Mouse (Mus musculus) kidney, embryonic 16.5 days (tissue): ENCODE results near the gene Ppp5c. TPM values are rescaled to one million over a fixed set of nuclear protein-coding genes. Genes with fewer than 3 reads are reported as not detected.
A peak's percentile ranks its signal among the peaks of the same experiment; 100 is the strongest.

Experiments used
- ATAC-seq: fragments of 200-750 bp; cut with Nextera tagmentation; 2 replicates; pipeline ENCODE4 v1.8.0; 2017; ENCODE audit warnings: moderate TSS enrichment; ENCODE audit not compliant: low FRiP score, low TSS enrichment
- H3K27ac ChIP-seq: fragments of 300-500 bp; sonication (generic); 2 replicates; pipeline ENCODE4 v1.5.1; 2014; ENCODE audit warnings: low read length
- H3K27me3 ChIP-seq: fragments of 300-500 bp; sonication (generic); 2 replicates; pipeline ENCODE4 v1.6.1; 2014; ENCODE audit warnings: low read length, control low read depth, mixed read lengths; ENCODE audit not compliant: insufficient read depth
- H3K36me3 ChIP-seq: fragments of 300-500 bp; sonication (generic); 2 replicates; pipeline ENCODE4 v1.6.1; 2014; ENCODE audit warnings: low read length, control low read depth, mixed read lengths; ENCODE audit not compliant: insufficient read depth
- H3K4me1 ChIP-seq: fragments of 300-500 bp; sonication (generic); 2 replicates; pipeline ENCODE4 v1.6.1; 2014; ENCODE audit warnings: low read length, control low read depth, mixed read lengths; ENCODE audit not compliant: insufficient read depth
- H3K4me2 ChIP-seq: fragments of 300-500 bp; sonication (generic); replicated peaks from 2 replicates; pipeline ENCODE4 v1.6.1; 2014; ENCODE audit warnings: low read depth, low read length
- H3K4me3 ChIP-seq: fragments of 300-500 bp; sonication (generic); 2 replicates; pipeline ENCODE4 v1.5.1; 2014; ENCODE audit warnings: mild to moderate bottlenecking, low read length
- H3K9ac ChIP-seq: fragments of 300-500 bp; sonication (generic); replicated peaks from 2 replicates; pipeline ENCODE4 v1.6.1; 2014; ENCODE audit warnings: low read length
- H3K9me3 ChIP-seq: fragments of 300-500 bp; sonication (generic); 2 replicates; pipeline ENCODE4 v1.6.1; 2016; ENCODE audit warnings: low read length, control low read depth
- WGBS: fragments of 180-500 bp; shearing (Covaris S2); extraction: QIAGEN DNeasy Blood & Tissue Kit; methylation state at CpG from one replicate; pipeline ENCODE4 v1.1.7; 2014; 5-methylcytosine and 5-hydroxymethylcytosine counted together
- polyA plus RNA-seq: library from polyadenylated mRNA; unstranded; fragments of >200 nt; fragmentation: Nextera tagmentation; extraction: Ambion mirVana; gene quantifications from 2 replicates; pipeline ENCODE4 v1.2.1, GENCODE M21; 2015

Gene Ppp5c
- polyA plus RNA-seq, 1 experiment from 2014 or later: 125 TPM

DNA sequence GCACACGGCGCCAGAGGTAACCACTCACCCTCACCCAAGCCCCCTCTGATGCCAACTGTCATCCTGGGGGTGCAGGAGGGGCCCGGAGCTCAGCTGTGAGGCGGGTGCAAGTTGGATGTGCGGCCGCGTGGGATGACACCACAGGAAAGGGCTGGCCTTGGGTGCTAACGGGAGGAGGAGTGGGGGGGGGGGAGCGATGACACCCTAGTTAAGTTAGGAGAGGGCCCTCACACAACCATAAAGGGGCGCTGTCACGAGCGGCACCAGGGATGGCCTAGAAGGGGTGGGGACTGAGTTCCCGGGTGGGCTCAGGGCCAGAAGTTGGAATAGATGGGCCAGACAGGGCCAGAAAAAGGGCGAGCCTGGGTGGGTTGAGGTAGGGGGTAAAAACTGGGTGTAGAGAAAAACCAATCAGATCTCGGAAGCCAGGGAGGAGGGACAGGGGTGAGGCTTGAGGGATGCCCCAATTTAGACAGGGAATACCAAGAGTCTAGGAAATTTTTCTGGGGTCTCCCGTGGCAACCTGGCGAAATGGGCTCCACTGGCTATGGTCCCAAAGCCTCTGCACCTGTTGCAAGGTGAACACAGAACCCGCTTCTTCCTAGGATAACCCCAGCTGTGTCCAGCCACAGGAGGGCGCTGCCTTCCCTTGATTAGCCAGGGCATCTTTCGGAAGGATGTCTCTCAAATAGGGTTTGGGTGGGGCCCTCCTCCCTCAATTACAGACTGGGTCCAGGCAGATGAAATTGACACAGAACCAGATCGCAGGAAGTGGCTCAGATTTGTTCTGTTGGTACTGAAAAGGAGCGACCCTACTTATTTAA, 33.3 kb upstream of the Ppp5c start:
- H3K9me3 ChIP-seq: no peaks in the 10 kb centered on the region
- H3K27me3 ChIP-seq: no peaks in the 10 kb centered on the region
- H3K4me1 ChIP-seq: peaks cover 56% of the 10 kb centered on the region
- peak overlapping the region; percentile 86 for H3K4me2 ChIP-seq
- WGBS: 76% methylated on average over 22 of the region's 22 CpGs
- H3K27ac ChIP-seq: peak overlapping the region; percentile 99
- H3K36me3 ChIP-seq: no peaks in the 10 kb centered on the region
- H3K4me3 ChIP-seq: peak overlapping the region; percentile 56
- no peak for ATAC-seq
- peak overlapping the region; percentile 75 for H3K9ac ChIP-seq

DNA sequence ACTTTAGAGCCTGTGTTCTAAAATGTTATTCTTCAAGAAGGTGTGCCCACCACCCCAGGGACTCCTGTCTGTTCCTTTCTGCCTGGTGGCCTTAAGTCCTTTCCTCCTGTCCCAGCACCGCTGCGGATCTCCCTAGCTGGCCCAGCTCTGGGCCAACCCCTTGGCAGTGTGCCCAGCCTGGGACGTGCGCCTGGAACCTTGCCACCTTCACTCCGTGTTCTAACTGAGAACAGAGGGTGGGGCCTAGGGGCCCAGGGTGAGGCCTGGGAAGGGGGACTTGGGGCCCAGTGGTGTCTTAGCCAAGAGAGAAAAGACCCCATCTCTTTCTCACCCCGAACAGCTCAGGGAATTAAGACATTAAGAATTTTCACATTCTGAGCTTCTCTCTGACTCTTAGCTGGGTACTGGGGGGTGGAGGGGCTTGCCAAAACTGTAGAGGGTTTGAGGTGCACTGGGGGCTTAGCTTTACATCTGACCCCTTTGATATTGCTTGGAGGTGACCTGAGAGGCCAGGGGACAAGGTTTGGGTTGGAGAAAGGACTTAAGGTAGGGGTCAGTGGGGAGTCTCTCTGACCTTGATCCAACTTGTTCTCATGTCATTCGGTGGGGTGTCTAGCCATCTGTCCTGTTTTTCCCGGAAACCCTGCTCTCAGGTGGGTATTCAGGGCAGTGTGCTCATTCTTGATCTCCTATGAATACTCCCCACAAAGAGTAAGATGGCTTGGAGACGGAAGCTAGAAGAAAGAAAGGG, 32.5 kb upstream of the Ppp5c start:
- Histone ChIP-seq H3K27me3 (no peaks in the 10 kb centered on the region), H3K36me3 (no peaks in the 10 kb centered on the region), H3K4me3 (peak overlapping the region; percentile 56), H3K4me1 (peaks cover 61% of the 10 kb centered on the region), H3K4me2 (peak overlapping the region; percentile 86), H3K9ac (peak overlapping the region; percentile 64), H3K27ac (peak overlapping the region; percentile 99), H3K9me3 (no peaks in the 10 kb centered on the region)
- ATAC-seq: peak; percentile 20
- WGBS: 37% methylated on average over 9 of the region's 9 CpGs

DNA sequence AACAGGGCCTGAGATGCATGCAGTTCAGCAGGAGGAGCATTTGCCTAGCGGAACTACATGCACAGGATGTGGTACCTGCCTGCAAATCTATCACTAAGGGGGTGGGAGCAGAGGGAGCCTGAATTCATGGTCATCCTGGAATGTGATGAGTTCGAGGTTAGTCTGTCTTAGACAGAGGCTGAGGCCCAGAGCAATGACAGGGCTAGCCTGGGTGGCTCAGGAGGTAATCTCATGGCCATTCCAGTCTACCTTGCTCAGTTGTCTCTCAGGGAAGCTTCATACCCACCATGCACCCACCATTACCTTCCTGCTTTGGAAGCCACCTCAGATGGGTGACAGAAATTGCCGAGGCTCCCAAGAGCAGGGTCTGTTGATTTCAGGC, 31.7 kb upstream of the Ppp5c start:
- Histone ChIP-seq H3K27me3 (no peaks in the 10 kb centered on the region), H3K4me1 (peaks cover 61% of the 10 kb centered on the region), H3K4me3 (peak overlapping the region; percentile 56), H3K9me3 (no peaks in the 10 kb centered on the region), H3K36me3 (peaks cover 5% of the 10 kb centered on the region; the same call in 1 of the 2 replicates), H3K4me2 (peak overlapping the region; percentile 86), H3K27ac (peak overlapping the region; percentile 99), H3K9ac (peak overlapping the region; percentile 50)
- ATAC-seq: no peak
- WGBS: 60% methylated on average over 3 of the region's 3 CpGs

DNA sequence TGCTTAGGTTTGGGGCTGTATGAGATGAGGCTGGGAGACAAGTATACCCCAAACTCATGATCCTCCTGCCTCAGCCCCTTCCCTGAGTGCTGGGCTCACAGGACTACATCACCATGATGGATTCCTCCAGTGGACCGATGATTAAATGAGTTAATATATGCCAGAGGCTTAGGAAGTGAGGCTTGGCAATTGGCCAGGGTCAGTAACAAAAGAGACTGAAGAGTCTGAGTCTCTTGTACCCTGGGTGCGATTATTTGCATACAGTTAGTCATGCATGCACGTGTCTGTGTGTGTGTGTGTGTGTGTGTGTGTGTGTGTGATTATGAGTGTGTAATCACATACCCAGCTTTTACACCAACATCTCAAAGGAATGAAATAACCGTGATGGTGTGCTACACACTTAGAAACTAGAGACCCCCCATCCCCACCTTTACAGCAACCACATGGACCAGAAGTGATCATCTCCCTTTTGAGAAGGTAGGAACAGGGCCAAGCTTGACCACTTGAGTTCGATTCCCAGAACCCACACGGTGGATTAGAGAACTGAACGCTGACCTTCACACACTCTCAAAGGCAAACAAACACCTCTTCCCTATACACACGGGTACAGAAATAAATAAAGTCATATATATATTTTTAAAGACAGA, 31.2 kb upstream of the Ppp5c start:
- H3K4me1 ChIP-seq: peaks cover 61% of the 10 kb centered on the region
- peaks cover 8% of the 10 kb centered on the region; the same call in 1 of the 2 replicates for H3K36me3 ChIP-seq
- H3K4me3 ChIP-seq: peak overlapping the region; percentile 56
- no peaks in the 10 kb centered on the region for H3K9me3 ChIP-seq
- H3K27me3 ChIP-seq: no peaks in the 10 kb centered on the region
- H3K4me2 ChIP-seq: peak overlapping the region; percentile 86
- WGBS: 38% methylated on average over 8 of the region's 8 CpGs
- ATAC-seq: peak; percentile 10; the same call in 1 of the 2 replicates
- H3K27ac ChIP-seq: peak overlapping the region; percentile 99
- H3K9ac ChIP-seq: peak overlapping the region; percentile 59

GRCm38 (mm10) chr7:17058071-17058689, 30.5 kb upstream of the Ppp5c start:
- ATAC-seq: peak; percentile 84
- Histone ChIP-seq H3K27ac (peak overlapping the region; percentile 99), H3K9me3 (peaks cover 3% of the 10 kb centered on the region; the same call in 1 of the 2 replicates), H3K27me3 (no peaks in the 10 kb centered on the region), H3K4me3 (peak overlapping the region; percentile 23), H3K36me3 (peaks cover 15% of the 10 kb centered on the region), H3K4me1 (peaks cover 60% of the 10 kb centered on the region), H3K9ac (peak overlapping the region; percentile 59), H3K4me2 (peak overlapping the region; percentile 86)
- 3% methylated on average over 16 of the region's 16 CpGs for WGBS

DNA sequence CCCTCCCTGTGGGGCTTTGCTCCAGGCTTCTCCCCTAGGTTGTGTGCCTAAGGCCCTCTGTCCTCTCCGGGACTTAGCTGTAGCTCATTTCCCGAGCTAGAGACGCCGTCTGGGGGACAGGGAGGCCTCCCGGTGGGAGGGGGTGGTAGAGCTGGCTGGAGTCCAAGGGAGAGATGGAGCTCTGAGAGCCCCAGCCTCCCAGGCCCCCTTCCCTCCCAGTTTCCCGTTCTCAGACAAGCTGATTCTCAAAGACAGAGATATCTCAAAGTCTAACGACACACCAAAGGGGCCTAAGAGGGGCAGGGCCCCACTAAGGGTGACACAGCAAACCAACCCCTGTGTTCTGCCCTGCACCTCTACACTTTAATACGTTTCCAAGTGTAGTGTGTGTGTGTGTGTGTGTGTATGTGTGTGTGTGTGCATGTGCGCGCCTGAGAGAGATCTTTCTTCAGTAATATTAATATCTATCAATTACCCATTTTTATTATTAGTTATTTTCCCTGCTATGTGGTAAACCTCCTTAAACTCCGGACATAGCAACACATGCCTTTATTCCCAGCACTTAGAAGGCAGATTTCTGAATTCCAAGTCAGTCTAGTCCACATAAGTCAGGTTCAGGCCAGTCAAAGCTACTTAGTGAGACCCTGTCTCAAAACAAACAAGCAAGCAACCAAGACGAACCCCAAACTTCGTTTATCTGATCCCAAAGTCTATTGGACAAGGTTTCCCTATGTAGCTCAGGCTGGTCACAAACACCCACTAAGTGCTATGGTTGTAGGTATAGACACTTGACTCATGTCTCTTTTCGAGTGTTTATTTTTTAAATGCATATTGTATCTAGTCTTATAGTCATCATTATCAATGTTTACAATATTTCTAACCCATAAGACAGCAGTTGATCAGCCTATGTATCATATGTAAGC, 29.1 kb upstream of the Ppp5c start:
- Histone ChIP-seq H3K4me3 (peak overlapping the region; percentile 63), H3K4me2 (peak overlapping the region; percentile 89), H3K36me3 (peaks cover 16% of the 10 kb centered on the region), H3K27ac (peak overlapping the region; percentile 97), H3K9me3 (peaks cover 3% of the 10 kb centered on the region; the same call in 1 of the 2 replicates), H3K9ac (peak overlapping the region; percentile 77), H3K4me1 (peaks cover 54% of the 10 kb centered on the region), H3K27me3 (no peaks in the 10 kb centered on the region)
- peak; percentile 18; the same call in 1 of the 2 replicates for ATAC-seq
- 29% methylated on average over 14 of the region's 14 CpGs for WGBS

GRCm38 (mm10) chr7:17056081-17056581, 28.4 kb upstream of the Ppp5c start:
- Histone ChIP-seq H3K9ac (peak overlapping the region; percentile 77), H3K27ac (peak overlapping the region; percentile 97), H3K4me2 (peak overlapping the region; percentile 89), H3K4me3 (peak overlapping the region; percentile 63), H3K4me1 (peaks cover 52% of the 10 kb centered on the region), H3K27me3 (no peaks in the 10 kb centered on the region), H3K36me3 (peaks cover 16% of the 10 kb centered on the region), H3K9me3 (peaks cover 3% of the 10 kb centered on the region; the same call in 1 of the 2 replicates)
- WGBS: 0% methylated on average over 42 of the region's 42 CpGs
- peak; percentile 80 for ATAC-seq

- ATAC-seq: no peak
- Histone ChIP-seq H3K36me3 (peaks cover 22% of the 10 kb centered on the region), H3K9ac (no peak overlapping the region), H3K4me3 (peak overlapping the region; percentile 63), H3K9me3 (peaks cover 3% of the 10 kb centered on the region; the same call in 1 of the 2 replicates), H3K27ac (peak overlapping the region; percentile 65; the same call in 1 of the 2 replicates), H3K4me2 (peak overlapping the region; percentile 89), H3K27me3 (no peaks in the 10 kb centered on the region), H3K4me1 (peaks cover 45% of the 10 kb centered on the region)
- 92% methylated on average over 4 of the region's 4 CpGs for WGBS
Observed at GRCm38 (mm10) chr7:17055287-17055946, 27.7 kb upstream of the Ppp5c start.
